Mouse (Mus musculus): ENCODE results near the gene Gtf3c5. TPM values are rescaled to one million over a fixed set of nuclear protein-coding genes. Genes with fewer than 3 reads are reported as not detected.

The Gtf3c5 gene
- total RNA-seq, 2 experiments from 2014 or later: 27.0 to 28.3 TPM

DNA sequence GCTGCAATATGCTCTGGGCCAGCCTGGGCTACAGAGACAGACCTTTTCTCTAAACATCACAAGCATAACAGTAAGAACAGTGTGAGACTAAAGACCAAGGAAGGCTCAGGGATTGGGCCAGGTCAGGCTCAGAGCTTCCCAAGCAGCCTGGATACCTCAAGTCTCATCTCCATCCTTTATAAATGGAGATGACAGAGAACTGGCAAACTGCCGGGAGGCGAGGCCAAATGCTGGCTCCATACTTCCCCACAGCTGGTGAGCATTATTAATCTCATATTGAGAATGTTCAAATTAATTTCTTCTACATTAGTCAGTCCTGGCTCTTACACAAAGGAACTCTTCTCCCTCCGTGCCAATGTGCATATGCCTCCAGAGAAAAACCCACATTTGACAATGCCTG, 6.7 kb downstream of the Gtf3c5 start:
- no peak for DNase-seq (ENCODE audit: low spot score in 2 of 2)

DNA sequence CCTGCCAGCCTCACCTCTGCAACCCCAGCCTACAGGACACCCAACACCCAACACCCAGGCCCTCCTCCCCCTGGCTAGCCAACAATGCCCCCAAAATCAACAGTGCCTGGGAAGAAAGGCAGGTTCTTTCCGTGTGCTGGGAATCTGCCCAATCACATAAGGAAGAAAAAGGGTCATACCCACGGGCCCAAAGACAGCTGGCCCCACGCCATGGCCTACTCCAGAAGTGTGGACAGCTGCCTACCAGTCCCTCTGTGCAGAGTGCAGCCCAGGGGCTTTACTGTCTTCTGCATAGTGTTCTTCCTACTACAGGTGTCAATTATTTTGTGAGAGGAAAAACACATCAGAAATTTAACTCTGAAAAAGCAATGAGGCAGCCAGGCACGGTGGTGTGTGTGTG, 8.2 kb downstream of the Gtf3c5 start:
- no peak for DNase-seq (ENCODE audit: low spot score in 2 of 2)

DNA sequence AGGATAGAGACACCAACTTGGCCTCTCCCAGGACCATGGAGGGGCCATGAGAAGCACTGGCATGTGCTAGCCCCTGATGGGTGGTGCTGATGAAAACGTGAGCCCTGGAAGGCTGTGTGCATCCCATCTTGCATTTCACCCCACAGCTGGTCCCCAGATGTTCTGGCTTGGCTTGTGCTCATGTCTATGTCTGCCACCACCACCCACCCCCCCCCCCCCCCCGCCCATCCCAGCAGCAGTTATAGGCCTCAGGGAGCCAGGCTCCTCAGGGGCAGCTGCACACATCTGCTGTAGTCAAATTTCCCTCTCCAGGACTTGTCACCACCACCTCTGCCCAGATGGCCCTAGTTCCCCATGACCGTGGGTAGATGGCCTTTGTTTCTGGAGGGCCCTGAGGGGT, 13.6 kb downstream of the Gtf3c5 start:
- DNase-seq (ENCODE audit: low spot score in 2 of 2): no peak

DNA sequence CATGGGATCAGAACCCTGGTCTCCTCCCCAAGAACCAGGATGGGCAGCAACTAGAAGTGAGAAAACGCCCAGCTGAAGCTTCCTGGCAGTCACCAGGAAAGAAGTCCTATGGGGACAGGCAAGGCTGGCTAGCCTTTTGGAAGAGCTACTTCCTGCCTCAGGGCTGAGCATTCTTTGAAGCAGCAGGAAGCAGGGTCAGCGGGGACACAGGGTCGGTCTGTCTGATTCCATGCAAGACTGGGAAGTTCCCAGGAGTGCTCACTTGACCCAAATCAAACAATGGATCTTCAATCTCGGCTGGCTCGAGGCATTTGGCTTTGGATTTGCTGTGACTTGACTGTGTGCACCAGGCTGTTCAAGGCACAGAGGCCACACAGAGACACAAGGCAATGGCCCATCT, 17.0 kb downstream of the Gtf3c5 start:
- DNase-seq (ENCODE audit: low spot score in 2 of 2): no peak

DNA sequence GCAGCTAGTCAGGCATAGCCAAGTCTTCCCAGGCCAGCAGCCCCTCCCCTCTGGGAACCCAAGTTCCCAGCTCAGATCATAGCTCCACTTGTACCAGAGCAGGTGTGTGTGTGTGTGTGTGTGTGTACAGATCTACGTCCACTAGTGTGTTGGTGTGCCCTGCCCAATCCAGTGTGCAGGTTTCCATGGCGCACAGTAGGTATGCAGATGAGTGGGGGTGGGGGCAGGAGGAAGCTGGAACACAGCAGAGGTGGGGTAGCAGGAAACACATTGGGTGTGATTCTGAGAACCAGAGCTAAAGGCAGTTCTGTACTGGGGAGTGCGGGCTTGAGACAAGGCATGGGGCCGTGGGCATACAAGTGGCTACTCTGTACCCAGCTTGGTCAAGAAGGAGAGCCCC, 19.2 kb downstream of the Gtf3c5 start:
- no peak for DNase-seq (ENCODE audit: low spot score in 2 of 2)

DNA sequence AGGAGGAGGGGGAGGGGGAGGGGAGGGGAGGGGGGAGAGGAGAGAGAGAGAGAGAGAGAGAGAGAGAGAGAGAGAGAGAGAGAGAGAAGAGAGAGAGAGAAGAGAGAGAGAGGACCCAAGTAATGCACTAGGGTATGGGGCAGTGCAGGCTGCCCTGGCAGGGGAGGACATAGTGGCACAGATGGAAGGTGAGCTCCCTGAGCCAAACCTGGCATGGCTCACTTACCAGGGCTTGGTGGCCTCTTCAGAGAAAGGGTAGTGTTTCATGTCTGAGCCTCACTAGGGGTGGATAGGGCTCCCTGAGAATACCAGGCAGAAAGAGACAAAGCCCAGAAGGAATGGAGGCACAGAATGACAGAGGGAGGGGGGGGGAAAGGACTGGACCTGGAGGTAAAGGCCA, 19.7 kb downstream of the Gtf3c5 start:
- no peak for DNase-seq (ENCODE audit: low spot score in 2 of 2)

DNA sequence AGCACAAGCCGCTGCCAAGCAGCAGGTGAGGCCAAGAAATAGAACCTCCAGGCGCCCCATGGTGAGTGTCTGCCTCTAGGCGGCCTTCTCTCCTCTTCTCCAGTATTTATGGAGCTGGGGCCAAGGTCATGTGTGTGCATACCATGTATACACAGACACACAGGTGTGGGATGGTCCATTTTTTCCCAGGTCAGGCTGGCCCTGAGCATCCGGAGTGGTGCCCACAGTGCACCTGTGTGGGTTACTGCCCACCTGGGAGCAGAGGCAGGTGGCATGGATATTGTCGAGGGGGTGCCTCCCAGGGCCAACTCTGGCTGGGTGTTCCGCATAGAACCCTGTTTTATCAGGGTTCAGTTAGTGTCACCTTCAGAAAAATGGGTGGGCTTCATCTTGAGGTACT, 20.2 kb downstream of the Gtf3c5 start, which contains the start of gene Cel:
Gene Cel (minus strand): TSS at position 101 of the 400 bp plus-strand sequence.
- DNase-seq (ENCODE audit: low spot score in 2 of 2): no peak

DNA sequence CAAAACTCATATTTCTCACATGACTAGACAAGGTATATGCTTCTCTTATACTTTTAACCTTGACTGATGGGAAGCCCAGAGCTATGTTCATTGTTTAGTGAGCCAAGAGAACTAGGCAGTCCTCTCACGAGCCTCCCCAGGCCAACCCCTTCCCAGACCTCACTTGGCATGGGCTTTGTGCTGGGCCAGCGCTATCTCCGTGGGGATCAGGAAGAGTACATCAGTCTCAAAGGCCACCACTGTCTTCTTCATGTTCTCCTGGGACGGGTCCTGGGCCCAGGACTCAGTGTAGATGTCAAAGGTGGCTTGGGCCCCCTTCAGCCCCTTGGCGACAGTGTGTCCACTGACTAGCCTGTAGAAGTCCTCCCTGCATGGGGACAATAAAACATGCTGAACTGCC, 26.1 kb downstream of the Gtf3c5 start:
- no peak for DNase-seq (ENCODE audit: low spot score in 2 of 2)

DNA sequence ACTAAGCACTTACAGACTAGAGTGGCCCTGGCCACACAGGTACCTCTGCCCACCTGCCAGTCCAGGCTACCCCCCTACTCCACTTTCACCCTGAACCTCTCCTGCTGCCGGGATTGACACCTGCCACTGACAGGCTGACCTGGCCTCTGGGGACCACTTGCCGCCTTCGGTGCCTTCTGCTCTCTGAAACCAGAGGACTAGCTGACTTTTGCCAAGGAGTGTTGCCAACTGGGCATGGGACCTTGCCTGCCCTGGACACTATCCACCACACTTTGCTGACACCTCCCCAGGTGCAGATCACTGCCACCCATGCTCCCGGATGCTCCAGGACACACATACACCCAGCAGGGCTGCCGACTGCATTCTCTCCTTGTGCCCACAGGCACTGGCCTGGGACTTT, 31.2 kb downstream of the Gtf3c5 start:
- DNase-seq (ENCODE audit: low spot score in 2 of 2): no peak

DNA sequence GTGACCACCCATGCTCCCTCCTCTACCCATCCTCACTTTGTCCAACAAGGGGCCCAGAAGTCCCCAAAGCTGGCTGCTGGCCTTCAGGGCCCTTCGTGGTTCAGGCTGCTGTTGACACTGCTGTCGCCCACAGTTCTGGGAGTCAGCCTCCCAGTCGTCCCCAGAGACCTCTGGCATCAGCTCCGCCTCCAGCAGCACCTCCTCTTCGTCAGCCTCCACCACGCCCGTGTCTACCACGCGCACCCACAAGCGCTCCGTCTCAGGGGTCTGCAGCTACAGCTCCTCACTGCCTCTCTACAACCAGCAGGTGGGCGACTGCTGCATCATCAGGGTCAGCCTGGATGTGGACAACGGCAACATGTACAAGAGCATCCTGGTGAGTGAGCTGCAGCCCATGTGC, 34.4 kb downstream of the Gtf3c5 start:
- no peak for DNase-seq (ENCODE audit: low spot score in 2 of 2)

DNA sequence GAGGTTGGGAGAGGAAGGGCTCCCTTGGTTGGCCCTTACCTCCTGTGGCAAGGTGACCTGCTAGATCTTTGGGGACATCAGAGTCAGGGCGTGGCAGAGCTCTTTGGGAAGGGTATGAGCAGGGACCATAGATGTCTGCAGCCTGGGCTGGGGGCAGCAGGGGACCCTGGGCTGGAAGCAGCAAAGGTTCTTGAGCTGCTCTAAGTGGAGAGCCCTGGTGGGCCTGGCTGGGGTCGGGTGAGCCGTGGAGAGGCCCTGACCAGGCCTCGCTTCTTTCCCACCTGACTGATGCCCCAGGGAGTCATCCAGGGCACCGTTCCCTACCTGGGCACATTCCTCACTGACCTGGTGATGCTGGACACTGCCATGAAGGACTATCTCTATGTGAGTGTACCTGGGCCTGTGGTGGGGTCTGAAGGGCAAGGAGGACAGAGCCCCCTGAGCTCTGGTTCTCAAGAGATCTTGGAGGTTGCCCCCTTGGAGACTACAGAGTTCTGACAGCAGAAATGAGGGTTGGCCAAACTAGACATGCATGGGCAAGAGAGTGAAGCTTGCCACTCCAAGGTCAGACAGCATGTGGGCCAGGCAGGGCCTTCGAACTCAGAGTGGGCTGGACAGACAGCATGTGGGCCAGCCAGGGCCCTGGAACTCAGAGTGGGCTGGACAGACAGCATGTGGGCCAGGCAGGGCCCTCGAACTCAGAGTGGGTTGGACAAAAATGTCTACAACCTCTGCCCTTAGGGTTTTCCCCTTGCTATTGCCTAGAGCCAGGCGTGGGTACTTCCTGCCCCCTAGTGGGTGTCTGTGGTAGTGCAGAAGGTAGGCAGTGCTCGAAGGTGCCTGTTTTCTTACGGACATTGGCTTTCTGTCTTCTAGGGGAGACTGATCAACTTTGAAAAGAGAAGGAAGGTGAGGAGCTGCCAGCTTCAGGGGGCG, 36.0 kb downstream of the Gtf3c5 start:
- peak; percentile 67 to 79 for DNase-seq (ENCODE audit: low spot score in 2 of 2)

DNA sequence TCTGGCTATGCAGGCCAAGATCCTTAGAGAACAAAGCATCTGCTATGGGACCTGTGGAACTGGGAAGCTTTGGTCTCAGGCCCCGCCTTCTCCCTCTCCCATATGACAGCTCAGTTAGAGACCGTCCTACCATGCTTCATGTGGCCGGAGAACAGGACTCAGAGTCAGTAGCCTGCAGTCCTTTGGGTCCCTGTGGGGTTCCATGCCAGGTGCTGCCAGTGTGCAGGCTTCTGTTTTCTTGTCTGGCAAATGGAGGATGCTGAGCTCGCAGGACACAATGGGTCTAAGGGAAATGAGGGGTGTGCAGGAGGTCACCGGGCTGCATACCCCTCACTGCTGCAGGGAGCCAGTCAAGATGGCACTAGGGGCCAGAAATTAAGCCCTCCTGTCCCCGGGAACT, 37.0 kb downstream of the Gtf3c5 start:
- no peak for DNase-seq (ENCODE audit: low spot score in 2 of 2)

DNA sequence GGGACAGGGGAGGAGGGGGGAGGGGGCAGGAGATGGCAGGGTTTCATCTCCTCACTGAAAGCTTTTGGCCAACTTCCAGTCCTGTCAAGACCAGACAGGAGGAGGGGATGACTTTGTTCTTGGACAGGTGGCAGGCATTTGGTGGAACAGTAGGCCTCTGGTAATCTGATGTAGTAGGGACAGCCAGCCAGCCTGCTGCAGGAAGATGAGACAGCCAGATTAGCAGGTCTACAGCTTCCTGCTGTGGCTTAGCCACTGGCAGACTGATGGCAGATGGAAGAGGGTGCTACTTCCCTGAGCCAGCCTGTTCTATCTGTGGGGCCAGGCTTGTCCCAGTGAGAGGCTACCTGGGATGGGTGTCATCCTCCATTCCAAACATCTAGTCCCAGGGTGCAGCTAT, 37.6 kb downstream of the Gtf3c5 start:
- no peak for DNase-seq (ENCODE audit: low spot score in 2 of 2)

DNA sequence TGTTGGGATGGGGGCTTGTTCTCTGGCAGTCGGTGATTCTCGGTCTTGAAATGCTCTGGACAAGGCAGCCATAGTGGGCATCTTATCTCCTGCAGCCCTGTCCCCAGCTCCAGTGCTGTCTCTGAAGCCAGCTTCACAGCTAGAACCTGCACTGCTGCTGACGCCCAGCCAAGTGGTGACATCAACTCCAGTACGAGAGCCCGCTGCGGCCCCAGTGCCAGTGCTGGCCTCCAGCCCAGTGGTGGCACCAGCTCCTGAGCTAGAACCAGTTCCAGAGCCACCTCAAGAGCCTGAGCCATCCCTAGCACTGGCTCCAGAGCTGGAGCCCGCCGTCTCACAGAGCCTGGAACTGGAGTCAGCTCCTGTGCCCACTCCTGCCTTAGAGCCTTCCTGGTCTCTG, 39.7 kb downstream of the Gtf3c5 start:
- DNase-seq (ENCODE audit: low spot score in 2 of 2): no peak

DNA sequence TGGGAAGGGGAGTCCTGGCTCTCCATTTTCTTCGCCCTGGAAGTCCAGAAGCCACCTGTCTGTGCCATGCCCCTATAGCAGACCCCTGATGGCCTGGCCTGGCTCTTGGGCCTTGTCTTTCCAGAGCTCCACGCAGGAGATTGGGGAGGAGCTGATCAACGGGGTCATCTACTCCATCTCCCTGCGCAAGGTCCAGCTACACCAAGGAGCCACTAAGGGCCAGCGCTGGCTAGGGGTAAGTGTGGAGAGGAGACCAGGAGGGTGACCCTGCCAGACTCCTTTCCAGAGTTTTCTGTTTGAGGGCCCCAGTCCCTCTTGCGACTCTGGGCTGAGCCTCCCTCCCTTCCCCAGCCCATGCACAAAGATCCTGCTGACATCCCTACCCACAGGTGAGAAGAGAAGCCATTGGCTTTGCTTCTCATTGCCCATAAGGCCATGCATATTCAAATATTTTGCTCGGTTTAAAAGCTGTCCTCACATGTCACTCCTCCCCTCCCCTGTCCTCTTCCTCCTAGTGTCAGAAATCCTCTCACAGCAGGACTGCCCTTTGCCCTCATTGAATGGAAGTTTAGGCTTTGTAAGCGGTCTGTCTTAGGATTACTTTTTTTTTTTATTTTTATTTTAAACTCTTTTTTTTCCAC, 42.8 kb downstream of the Gtf3c5 start:
- no peak for DNase-seq (ENCODE audit: low spot score in 2 of 2)

DNA sequence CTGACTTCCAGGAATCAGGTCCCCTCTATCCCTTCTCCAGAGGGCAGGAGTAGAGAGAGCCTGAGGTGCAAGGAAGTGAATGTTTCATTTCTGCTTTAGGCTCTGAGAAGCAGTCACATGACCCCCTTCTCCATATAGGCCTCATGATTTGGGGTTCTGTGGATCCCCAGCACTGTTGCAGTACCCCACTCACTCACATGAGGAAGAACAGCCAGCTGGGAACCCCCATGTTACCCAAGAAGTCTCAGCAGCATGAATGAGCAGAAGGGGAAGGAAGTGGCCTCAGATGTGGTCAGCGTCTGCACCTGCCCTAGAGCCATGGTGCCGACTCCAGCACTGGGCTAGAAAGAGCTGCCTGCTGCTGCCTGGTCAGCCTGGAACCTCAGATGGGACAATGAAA, 43.6 kb downstream of the Gtf3c5 start:
- DNase-seq (ENCODE audit: low spot score in 2 of 2): no peak

DNA sequence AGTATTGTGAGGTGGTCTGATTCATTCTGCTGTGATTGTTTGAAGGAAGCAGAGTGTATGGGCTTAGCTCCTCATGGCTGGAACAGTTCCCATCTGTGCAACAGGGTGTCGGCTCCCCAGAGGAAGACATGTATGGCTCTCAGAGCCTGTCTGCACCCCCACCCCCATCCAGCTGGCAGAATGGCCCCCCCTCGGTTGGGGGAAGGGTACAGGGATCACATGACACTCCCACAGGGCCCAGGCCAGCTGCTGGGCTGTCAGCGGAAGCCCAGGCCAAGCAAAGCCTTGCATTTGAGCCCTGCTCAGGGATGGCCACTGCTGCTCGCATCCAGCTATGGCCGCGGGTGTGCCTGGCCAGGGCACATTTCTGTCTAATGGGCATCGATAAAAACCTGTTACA, 44.3 kb downstream of the Gtf3c5 start:
- DNase-seq (ENCODE audit: low spot score in 2 of 2): no peak

DNA sequence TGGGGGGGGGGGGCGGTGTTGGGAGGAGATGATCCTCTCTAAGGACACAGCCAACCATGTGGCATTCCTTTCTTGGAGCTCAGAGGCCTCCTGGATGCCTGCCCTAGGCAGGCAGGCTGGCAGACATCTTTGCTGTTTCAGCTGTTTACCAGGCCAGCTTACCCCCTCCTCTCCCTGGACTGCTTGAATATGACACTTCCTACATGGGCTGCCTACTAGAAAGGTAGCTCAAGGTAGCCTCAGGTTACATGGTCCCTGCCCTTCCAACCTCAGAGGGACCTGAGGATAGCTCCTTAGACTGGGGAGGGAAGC, 44.8 kb downstream of the Gtf3c5 start:
- DNase-seq (ENCODE audit: low spot score in 2 of 2): no peak

DNA sequence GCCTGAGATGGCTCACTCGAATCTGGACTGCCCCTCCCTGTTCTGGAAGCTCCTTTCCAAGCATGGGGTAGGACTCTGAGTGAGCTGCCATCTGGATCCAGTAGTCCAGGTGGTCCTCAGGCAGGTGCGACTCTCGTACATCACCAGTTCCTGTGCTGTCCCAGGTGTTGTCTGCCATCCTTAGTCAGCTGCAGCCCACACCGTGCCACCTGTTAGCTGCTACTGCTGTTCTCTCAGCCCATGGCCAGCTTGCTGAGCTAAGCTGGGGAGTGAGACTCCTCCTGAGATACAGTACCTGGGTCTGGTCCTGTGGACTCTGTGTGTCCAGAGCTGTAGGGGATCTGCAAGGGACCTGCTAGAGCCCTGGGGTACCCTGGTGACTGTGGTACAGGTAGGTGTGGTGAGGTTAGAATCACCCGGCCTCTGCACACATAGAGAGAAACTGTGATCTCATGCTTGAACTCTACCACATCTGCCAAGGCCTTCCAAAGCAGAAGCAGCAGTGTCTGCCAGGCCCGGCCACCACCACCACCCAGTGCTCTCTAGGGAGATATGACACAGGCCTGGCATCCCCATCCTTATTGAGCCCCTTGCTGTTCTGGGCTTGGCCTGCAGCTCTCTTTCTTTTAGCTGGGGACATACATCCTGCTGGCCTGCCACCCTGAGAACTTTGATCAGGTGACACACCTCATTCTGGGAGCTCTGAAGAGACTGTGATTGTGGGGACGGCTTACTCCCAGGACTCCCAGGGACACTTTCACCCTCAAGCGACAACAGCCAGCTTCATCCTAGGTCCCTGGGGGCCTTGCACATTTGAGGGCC, 45.3 kb downstream of the Gtf3c5 start:
- DNase-seq (ENCODE audit: low spot score in 2 of 2): no peak

DNA sequence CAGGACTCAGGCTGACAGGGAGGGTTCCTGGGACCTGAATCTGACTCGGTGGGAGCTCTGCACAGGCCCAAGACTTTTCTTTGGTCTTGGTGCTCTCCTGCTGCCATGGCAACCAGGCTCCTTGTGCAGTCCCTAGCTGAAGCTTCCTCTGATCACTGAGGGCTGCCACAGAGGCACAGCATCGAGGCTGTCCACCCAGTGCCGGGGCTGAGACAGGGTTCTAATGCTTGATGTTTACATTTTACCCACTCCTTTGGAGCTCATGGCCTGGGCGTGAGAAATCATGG, 46.0 kb downstream of the Gtf3c5 start:
- no peak for DNase-seq (ENCODE audit: low spot score in 2 of 2)

DNA sequence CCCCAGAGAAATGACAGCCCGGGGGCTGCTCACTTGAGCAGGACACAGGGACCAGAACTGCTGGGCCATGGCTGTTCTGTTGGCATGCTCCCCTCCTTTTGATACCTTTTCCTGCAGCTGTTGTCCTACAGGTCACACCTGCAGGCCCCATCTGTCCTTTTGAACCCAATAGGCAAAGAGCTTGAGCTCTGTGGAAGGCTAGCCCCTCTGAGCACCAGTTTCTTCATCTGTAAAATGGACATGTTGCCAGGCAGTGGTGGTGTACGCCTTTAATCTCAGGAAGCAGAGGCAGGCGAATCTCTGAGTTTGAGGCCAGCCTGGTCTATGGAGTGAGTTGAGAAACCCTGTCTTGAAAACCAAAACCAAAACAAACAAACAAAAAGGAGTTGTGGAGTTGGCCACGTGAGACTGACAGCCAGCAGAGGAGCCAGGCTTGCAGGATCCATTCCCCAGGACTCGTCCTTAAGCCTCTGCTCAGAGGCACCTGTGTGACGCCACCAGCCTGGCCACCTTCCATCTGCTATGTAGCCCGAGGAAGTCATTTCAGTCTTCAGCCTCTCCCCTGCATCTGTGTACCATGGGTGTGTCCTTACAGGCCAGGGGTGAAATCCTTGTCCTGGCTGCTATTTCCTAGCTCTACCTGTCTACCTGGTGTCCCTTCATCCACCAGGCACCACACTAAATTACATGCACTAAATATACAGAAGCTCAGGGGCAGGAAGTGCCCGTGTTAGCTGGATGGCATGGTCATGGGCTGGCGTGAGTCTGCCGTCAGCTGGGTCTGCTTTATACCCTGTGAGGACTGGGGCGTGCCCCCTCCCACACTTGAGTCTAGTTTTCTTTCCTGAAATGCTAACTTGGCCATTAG, 46.6 kb downstream of the Gtf3c5 start:
- no peak for DNase-seq (ENCODE audit: low spot score in 2 of 2)

Data from adrenal gland, postnatal 4 days (tissue).